Mouse (Mus musculus) adrenal gland, postnatal 36 days (tissue): ENCODE data around the gene 1700122O11Rik. TPM values are rescaled to one million over a fixed set of nuclear protein-coding genes. Genes with fewer than 3 reads are reported as not detected.

Experiments used
- DNase-seq, 2 experiments: peaks; one replicate each; pipeline ENCODE4 v3.0.0; 2021; ENCODE audit warnings: mixed read lengths in 1 of 2
- total RNA-seq, 2 experiments: library from RNA; stranded (reverse); gene quantifications; 2 replicates each; pipeline ENCODE4 v1.2.3; 2021

1700122O11Rik gene
- total RNA-seq, 2 experiments from 2014 or later = not detected

DNA sequence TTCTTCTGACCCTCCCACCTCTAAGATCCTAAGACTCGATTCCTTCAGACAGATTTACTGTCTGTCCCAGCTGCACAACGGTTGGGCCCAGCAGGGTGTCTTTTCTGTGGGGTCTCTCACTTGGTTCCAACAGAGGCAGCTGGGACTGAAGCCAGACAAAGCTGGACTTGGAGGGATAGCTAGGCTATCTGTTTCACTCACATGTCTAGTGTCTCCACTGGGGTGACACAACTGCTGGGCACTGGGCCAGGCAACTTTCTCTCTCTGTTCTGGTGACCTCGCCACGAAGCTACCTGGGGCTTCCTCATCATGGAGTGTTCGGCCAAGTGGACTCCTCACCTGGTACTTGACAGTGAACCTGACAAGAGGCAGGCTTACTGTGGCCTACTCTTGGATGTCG, 10.4 kb downstream of the 1700122O11Rik start:
- DNase-seq = peak; percentile 30 to 47

DNA sequence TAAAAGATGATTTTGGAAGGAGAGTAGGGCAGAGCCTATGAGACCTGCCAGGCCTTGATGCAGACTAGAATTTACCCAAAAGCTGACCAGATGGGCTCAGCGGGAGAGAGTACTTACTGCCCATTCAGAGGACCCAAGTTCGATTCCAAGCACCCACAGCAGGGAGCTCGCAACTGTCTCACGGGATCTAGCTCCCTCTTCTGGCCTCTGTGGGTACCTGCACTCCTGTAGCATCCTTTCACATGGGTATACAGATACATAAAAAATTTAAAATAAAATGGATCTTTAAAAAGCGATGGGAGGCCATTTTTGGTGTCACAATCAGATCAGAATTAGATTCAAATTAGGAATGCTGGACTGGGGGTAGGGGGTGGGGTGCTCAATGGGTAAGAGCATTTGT, 11.1 kb downstream of the 1700122O11Rik start:
- DNase-seq = no peak

DNA sequence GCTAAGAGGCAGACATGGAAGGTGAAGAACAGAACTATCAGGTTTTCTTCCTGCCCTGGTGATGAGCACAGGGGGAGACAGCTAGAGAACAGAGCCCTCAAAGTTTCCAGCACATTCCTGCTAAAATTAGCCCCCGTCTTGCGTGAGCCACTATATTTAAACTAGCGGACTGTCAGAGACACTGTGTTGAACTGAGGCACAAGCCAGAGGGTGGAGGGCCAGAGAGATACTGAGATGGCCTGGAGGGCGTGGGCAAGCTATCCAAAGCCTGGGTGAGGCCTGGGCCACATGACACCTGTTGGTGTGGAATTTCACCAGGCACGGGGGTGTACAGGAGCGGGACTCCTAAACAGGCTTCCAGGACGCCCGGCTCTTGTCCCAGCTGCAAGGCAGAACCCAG, 14.0 kb downstream of the 1700122O11Rik start:
- no peak for DNase-seq

DNA sequence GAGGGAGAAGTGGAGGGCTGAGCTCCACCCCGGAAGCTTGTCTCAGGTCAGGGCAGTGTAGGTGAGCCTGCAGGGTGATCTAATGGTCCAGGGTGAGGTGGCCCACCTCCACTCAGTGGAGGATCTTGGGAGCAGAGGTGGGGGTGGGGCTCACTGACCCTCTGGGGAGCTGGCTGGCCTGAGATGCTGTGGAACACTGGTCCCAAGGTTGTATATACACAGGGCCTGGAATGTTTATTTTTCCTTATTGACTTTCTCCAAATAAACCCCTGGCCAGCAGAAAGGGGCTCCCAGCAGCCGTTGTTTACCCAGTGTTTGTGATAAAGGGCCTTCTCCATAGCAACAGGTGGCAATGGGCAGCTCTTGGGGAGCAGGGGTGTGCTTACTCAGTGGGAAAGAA, 18.5 kb downstream of the 1700122O11Rik start:
- no peak for DNase-seq

DNA sequence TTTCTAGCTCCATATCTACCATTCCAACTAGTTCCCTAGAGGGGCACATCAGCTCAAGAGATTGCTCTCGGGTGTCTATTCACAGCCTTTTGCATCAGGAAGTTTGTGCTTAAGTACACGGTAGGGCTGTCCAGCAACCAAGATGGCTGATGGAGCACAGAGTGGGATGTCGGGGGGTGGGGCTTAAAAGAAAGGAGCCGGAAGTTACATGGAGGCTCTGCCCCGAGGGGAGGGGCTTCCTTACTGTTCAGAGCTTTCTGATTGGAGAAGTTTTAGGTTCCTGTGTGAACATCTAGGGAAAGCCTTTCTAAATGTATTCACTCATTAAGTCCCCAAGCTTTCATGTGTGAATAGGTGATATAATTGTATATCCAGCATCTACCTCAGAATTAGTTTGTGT, 21.5 kb downstream of the 1700122O11Rik start:
- DNase-seq = no peak

DNA sequence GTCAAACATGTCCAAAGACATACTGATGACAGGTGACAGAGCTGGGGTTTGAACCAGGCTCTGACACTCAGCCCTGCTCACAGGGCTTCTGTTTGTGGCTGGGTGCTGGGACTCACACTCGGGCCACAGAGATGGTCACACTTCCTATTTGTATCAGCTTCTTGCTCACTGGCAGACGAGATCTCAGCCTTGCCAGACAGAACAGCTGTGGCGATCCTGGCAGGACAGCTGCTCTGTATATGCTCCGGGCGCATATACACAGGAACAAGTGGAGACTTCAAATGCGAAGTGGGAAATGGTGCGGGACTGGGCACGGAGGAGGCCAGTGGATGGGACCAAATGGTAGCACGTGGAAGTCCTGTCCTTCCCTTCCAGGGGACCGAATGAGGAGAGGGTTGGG, 25.5 kb downstream of the 1700122O11Rik start:
- no peak for DNase-seq

DNA sequence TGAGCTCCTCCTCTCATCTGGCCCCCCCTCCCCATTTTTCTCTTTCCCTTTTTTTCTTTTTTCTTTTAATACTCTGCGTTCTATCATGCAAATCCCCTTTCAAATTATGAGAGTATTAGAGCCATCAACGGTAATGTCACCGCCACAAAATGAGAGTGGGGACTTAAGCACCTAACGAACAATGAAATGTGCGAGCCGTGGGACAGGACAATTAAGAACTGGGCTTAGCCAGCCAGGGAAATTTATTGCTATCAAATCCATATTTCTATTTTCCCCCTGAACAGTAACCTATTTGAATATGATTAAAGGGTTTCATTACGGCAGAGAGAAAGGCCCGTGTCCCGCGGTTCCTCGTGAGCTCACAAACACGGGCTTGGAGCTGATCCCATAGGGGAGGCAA, 27.0 kb downstream of the 1700122O11Rik start:
- DNase-seq = no peak

DNA sequence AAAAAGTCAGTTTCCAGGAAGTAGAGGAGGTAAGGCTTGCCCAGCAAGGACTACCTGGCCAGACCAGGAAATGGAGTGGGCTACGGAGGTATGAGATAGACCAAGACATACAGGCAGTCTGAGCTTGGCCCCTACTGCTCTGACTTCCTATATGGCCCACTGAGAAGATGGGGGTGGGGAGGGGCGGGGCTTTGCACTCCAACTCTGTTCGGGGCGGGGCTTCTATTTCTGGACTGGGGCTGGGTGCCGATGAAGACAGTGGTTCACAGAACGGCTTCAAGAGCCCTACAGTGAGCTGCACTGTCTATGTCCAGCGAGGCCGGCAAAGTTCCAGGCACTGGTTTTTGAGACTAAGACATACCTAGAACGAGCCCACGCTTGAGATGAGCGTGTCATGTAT, 27.8 kb downstream of the 1700122O11Rik start:
- no peak for DNase-seq

DNA sequence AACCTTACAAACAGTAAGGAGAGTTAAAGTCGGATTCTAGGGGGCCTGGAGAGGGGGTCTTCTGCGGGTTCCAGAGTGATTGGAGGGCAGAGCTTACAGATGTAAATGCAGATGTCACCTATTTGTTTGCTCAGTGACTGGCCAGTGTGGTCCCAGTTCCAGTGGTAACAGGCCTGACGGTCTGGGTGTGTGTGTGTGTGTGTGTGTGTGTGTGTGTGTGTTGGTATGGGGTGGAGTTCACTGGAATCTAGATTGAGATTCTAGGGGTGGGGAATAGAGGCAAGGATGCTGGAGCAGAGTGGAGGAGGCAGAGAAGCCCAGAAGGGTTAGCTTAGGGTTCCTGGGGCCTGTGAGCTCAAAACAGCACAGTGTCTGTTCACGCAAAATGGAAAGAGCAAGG, 32.3 kb downstream of the 1700122O11Rik start:
- no peak for DNase-seq

DNA sequence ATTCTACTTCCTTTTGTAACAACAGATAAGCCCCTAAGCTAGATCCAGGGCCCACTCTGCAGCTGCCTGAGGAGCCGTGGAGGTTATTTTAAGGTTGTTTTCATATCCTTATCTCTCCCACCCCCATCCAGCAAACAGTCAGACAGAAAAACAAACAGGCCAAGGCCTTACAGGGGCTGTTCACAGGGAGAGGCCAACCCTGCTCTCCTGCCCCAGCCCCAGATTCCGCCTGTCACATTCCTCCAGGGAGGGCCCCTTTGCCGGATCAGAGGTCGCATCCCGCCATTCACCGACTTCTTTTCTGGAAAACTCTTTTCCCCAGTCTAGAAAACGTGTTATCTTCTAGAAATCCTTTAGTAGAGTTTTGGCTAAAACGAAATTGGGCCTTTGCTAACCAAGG, 33.0 kb downstream of the 1700122O11Rik start:
- DNase-seq = no peak

DNA sequence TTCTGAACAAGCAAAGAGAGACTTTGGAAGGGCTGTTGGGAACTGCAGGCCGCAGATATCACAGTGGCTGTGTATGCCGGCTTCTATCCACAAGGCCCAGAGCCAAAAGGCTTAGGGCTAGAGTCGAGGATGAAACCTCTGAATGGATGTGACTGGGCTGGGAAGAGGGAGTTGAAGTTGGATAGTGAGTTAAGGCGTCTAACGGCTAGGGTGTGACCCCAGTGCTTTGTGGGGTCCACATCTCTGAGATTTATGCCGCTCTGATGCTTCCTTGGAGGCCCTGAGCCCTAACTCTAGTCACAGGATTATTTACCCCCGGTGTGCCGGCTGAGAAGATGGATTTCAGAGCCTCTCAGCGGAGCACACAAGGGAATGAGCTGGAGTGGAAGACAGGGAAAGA, 33.5 kb downstream of the 1700122O11Rik start:
- no peak for DNase-seq

DNA sequence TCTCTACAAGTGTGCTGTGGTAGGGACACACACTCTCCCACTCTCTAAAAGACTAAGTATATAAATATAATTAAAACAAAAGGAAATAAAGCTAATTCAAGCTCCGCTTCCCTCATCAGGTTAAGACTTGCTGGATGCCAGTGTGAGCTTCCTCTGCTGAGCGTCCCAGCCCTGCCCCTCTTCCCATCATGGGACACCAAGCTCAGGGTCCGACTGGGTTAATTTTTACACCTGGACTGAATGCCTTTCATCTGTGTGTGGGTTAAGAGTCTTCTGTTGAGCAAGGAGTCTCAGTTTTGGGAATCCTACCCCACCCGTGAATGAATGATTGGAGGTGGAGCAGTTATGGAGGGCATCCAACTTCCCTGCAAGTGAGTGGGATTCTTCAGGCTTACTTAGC, 35.6 kb downstream of the 1700122O11Rik start:
- DNase-seq = no peak

DNA sequence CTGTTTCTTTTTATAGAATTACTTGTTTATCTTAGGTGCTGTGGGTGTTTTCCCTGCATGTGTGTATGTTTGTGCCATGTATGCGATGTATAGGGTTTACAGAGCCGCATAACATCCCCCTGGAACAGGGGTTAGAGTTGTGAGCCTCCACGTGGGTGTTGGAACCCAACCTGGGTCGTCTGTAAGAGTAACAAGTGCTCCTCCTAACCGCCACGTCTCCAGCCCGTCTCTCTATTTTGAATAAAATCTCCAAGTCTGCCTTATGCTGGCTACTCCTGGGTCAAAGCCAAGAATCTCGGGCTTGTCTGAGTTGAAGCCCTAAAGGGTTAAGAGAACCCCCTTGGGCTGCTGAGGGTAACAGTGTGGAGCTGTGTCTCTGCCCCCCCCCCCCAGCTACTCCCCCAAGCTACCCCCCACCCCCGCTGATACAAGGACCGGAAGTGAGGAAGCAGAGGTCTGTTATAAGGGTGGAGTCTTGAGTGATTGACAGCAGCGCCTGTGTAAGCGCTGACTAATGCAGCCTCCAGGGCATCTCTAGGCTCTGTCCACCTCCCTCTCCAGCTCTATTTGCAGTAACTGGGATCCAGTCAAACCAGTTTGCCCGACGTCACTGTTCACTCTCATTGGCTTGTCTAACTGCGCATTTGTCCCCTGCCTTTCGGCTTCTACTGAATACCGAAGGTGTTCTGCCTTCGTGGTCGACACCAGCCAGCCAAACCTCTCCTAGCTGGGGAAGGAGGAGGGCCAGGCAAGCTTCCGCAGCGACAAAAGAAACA, 36.3 kb downstream of the 1700122O11Rik start:
- peak; percentile 67 to 72 for DNase-seq

DNA sequence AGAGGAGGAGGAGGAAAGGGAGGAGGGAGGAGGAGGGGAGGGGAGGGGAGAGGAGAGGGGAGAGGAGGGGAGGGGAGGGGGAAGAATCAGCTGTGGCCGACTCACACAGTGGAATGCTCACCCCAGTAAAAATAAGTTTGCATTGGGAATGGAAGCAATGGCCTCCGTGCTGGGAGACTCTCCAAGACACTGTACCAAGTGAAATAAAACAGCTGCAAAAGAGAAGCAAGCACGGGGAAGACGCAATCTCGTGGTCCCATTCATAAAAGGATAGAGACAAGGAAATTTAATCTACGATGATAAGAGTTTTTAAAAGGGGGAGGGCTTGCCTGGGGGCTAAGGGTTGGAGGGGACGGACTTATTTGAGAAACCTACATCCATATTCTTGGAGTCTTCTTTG, 36.9 kb downstream of the 1700122O11Rik start:
- DNase-seq = no peak

DNA sequence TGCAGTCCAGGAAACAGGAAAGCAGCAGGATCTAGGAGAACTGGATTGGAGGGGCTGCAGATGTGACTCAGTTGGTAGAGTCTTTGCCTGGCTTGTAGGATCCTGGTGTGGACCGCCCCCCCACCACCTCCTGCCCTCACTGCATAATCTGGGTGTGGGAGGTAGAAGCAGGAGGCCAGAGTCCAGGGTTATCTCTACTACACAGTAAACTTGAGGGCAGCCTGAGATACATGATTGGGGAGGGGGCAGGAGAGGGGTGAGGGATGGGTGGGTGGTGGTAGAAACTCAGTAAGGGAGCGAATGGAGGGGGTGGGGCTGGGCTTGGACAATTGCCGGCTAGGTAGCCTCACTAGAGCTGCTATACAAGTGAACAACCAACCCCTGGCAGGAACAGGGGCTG, 38.3 kb downstream of the 1700122O11Rik start:
- DNase-seq = no peak

DNA sequence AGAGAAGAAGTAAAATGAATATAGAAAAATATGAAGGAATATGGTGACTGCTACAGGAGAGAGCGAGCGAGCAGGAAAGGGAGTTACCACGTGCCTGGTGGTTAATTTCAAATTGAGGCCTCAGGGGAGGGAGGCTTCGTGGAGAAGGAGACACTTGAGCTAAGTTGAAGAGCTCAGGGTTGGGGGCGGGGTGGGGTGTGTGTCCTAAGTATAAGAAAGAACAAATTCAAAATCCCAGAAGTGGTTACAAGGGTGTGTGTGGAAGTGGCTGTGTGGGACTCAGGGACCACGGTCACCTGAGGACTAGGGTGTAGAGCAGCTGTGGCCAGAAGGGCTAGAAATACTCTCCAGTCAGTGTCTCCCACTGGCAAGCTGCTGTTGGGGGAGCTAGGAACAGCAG, 38.7 kb downstream of the 1700122O11Rik start:
- DNase-seq = no peak

DNA sequence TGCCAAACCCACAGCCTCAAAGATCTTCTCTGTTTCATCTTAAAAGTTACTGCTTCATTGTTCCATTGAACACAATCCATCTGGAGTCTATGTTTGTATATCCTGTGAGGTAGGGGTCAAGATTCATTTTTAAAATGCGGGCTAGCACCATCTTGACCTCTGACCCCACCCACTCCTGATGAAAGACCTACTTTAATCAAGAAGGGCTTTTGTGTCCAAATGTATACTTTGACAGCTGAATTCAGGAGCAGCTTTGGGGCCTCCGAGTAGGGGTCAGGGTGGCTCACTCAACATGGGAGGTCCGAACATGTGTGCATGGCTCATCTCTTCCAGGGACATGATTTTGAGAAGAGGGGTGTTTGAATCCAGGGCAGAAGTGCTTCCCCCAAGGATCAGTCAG, 40.3 kb downstream of the 1700122O11Rik start:
- no peak for DNase-seq

DNA sequence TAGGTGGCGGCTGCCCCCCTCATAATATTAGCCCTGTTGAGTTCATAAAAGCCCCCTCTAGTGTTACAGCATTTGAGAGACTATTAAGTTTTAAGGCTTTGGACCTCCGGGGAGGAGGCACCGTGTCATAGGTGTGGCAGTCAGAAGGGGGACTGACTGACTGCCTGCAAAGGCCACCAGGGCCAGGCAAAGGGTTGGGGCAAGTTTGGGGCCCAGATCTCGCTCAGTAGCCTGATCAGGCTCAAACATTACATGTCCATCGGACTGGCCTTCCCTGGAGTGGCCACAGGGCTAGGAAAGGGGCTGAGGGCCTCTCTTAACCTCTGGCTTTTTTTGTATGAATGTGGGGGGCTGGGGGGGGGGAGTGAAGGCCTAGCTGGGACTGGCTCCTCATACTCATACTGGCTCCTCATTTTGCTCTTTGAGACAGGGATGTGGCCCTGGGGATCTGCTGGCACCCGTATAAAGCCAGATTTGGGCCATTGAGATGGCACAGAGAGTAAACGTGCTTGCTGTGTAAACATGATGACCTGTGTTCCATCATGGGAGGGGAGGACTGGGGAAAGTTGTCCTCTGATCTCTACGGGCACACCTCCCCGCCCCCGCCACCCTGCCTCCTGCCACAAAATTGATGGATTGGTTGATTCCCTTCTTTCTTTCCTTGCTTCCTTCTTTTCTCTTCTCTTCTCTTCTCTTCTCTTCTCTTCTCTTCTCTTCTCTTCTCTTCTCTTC, 47.5 kb downstream of the 1700122O11Rik start:
- no peak for DNase-seq

DNA sequence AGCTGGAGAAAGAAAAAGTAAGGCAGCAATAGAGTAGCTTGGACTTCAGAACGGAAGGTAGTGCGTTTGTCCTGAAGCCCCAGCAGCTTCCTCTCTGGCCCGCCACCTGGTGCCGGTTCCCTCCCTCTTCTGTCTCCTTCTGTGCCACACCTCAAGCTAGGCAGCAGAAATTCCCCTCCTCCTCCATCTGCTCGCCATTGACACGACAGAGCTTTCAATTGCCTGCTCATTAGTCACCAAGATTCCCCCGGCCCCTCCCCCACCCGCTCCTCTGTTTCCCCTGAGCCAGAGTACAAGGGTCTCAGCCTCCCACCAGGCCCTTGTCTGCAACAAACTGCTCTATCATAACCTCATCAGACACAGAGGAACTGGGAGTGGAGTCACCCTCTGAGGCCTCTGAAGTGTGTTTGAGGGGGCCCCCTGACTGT, 48.1 kb downstream of the 1700122O11Rik start:
- no peak for DNase-seq

DNA sequence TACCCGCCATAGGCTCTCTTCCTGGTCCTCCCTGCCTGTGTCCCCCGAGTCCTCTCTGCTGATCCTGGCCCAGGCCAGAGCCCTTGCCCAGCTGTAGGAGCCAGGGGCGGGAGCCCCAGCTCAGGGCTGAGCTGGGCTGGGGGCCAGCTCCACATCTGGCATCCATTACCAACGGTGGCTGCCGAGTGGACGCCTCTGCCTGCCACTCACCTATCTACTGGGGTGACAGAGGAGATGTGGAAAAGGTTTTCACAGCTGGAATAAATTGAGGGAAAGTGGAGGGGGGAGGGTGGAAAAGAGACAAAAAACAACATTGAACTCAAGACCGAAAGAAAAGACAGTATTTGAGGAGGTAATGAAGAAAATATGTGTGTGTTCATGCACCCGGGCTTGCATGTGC, 49.3 kb downstream of the 1700122O11Rik start:
- DNase-seq = no peak

DNA sequence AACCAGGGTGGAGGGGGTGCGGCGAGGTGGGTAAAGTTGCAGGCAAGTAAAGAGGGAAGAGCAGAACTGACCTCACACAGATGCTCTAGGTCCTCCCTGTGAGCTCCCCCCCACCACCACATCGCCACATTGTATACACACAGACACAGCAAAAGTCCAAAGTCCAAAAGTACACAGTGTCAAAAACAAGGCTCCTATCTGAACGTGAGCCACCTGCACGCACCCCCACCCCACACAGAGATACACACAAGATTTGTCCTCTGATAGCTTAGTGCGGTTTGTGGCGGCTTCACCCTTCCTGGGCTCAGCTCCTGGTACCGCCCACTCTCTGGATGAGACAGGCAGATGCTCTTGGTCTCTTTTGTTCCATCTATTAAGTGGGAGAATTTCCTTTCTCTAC, 50.0 kb downstream of the 1700122O11Rik start:
- DNase-seq = no peak
